Mouse (Mus musculus): Measurements from ENCODE around the gene En2.

DNA sequence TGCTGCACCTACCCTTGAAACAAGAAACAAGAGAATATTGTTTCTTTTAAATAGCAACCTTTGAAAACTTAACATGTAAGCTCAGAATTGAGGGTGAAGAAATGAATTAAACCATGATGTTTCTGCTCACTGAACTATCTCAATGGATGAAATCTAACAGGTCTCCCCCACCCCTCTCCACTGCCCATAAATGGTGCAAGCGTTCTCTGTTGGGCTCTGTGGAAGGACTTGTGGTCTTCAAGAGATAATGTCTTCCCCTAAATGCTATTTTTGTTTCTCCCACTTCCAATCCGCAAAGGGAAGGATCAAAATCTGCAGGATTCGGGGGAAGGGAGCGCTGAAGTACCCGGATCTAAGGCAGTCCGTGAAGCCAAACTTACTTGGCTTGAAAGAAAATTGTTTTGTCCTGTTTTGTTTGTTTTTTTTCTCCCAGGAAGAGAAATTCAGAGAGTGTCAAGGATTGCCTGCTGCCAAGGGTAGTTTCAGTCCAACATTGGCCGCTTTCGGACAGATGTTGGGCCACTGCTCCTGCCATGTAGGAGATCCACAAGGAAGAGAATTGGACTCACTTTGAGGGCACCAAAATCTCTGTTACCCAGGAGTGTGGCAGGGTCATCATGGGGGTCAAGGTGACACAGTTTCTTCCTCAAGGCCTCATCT lies 6.9 kb downstream of the En2 start:
- TF ChIP-seq CTCF (IDR thresholded peaks at IDR 0.05) = no peak
- TF ChIP-seq POLR2A (IDR thresholded peaks at IDR 0.05; ENCODE audit: insufficient read depth, low read depth, low read length) = no peak
- TF ChIP-seq EP300 (IDR thresholded peaks at IDR 0.05; ENCODE audit: insufficient read depth, low read depth, low read length) = no peak
